Mouse (Mus musculus): ENCODE data around the gene Stxbp1. TPM values are rescaled to one million over a fixed set of nuclear protein-coding genes. Genes with fewer than 3 reads are reported as not detected.

Stxbp1 gene
- polyA plus RNA-seq, 1 experiment: 889 TPM

- Histone ChIP-seq H3K4me1 (ENCODE audit: control insufficient read depth, insufficient read depth, low read length) (peaks cover 69% of the 10 kb centered on the region), H3K4me3 (replicated peaks; ENCODE audit: insufficient read depth, low read depth, low read length) (no peak overlapping the region), H3K27ac (ENCODE audit: insufficient read depth, low read length) (peak overlapping the region; percentile 61), H3K27me3 (ENCODE audit: control insufficient read depth, insufficient read depth, low read length) (no peaks in the 10 kb centered on the region)
- WGBS: 41% methylated on average over 11 of the region's 11 CpGs
- TF ChIP-seq CTCF (IDR thresholded peaks at IDR 0.05; ENCODE audit: borderline replicate concordance, insufficient read depth, low read depth, low read length): peak; percentile 62
- no peak for TF ChIP-seq POLR2A (IDR thresholded peaks at IDR 0.05; ENCODE audit: borderline replicate concordance, insufficient read depth, low read length)
- DNase-seq: peak in 1 of 2 experiments; percentile 63
Measured at GRCm38 (mm10) chr2:32821041-32821802, 25.8 kb downstream of the Stxbp1 start.

DNA sequence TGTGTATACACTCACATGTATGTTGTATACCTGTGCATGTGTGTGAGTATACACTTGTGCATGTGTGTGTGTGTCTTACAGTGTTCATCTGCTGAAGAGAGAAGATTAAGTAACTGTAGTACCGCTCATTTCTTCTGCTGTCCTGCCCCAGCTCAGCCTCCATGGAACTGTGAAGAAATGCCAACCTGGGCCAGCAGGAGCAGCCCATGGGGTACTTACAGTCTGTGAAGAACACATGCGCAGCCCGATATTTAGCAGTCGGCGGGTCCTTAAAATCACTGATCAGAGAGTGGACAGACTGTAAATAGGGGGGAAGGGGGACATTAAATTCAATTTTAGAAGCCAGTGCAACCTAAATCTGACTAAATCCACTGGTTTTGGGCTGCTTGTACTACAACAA lies 28.8 kb downstream of the Stxbp1 start:
- 16% methylated on average over 5 of the region's 5 CpGs for WGBS
- TF ChIP-seq CTCF (IDR thresholded peaks at IDR 0.05; ENCODE audit: borderline replicate concordance, insufficient read depth, low read depth, low read length): no peak
- TF ChIP-seq POLR2A (IDR thresholded peaks at IDR 0.05; ENCODE audit: borderline replicate concordance, insufficient read depth, low read length): no peak
- DNase-seq: peak in 1 of 2 experiments; percentile 35
- H3K4me3 ChIP-seq (replicated peaks; ENCODE audit: insufficient read depth, low read depth, low read length): no peak overlapping the region
- peak overlapping the region; percentile 96 for H3K27ac ChIP-seq (ENCODE audit: insufficient read depth, low read length)
- H3K27me3 ChIP-seq (ENCODE audit: control insufficient read depth, insufficient read depth, low read length): no peaks in the 10 kb centered on the region
- H3K4me1 ChIP-seq (ENCODE audit: control insufficient read depth, insufficient read depth, low read length): peaks cover 63% of the 10 kb centered on the region

DNA sequence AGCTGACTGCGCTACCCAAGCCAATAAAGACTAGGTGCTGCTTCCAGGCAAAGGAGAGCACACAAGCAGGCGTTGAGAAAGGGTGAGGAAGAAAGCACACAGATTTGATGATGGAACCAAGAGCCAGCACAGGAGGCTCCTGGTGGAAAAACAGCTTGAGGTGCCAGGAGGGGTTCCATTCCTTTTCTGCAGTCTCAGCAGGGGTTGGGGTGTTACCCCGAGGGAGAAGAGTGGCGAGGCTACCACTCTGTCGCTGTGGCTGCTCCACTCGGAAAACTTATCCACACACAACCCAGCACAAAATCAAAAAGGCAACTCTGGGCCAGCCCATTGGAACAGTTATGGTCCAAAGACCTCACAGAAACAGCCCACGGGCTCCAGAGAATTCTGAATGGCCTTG lies 29.5 kb downstream of the Stxbp1 start:
- H3K4me1 ChIP-seq (ENCODE audit: control insufficient read depth, insufficient read depth, low read length): peaks cover 63% of the 10 kb centered on the region
- no peaks in the 10 kb centered on the region for H3K27me3 ChIP-seq (ENCODE audit: control insufficient read depth, insufficient read depth, low read length)
- TF ChIP-seq POLR2A (IDR thresholded peaks at IDR 0.05; ENCODE audit: borderline replicate concordance, insufficient read depth, low read length): no peak
- no peak for TF ChIP-seq CTCF (IDR thresholded peaks at IDR 0.05; ENCODE audit: borderline replicate concordance, insufficient read depth, low read depth, low read length)
- 4% methylated on average over 7 of the region's 7 CpGs for WGBS
- H3K4me3 ChIP-seq (replicated peaks; ENCODE audit: insufficient read depth, low read depth, low read length): no peak overlapping the region
- no peak for DNase-seq
- H3K27ac ChIP-seq (ENCODE audit: insufficient read depth, low read length): peak overlapping the region; percentile 96

DNA sequence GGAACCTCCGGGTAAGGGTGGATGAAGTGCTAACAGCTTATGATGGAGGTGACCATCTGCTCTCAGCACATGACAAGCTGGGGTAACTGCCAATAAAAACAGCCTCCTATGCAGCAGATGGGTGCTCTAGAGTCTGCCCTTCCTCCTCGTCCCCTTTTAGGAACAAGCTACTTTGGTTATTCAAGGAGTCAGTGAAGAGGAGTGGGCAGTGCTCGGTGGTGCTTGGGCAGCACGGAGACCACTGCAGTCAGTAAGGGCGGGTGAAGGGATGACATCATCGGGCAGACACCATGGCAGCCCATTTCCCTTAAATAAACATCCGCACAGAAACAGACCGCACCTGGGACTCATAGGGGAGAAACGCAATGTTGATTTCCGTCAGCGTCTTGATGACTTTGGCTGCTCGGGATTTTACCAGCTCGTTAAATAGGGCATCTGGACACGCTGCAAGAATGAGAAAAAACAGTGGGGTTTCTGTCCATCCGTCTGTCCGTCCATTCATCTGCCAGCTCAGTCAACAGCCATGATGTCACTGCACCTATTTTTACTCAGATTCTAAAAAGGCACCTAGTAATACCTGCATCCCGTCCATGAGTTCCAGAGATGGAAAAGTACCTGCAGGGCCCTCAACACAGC lies 30.0 kb downstream of the Stxbp1 start:
- H3K27me3 ChIP-seq (ENCODE audit: control insufficient read depth, insufficient read depth, low read length): no peaks in the 10 kb centered on the region
- TF ChIP-seq CTCF (IDR thresholded peaks at IDR 0.05; ENCODE audit: borderline replicate concordance, insufficient read depth, low read depth, low read length) (no peak), POLR2A (IDR thresholded peaks at IDR 0.05; ENCODE audit: borderline replicate concordance, insufficient read depth, low read length) (peak; percentile 26; the same call in 1 of the 2 replicates)
- 8% methylated on average over 17 of the region's 17 CpGs for WGBS
- peak overlapping the region; percentile 96 for H3K27ac ChIP-seq (ENCODE audit: insufficient read depth, low read length)
- peaks cover 62% of the 10 kb centered on the region for H3K4me1 ChIP-seq (ENCODE audit: control insufficient read depth, insufficient read depth, low read length)
- peak; percentile 87 to 95 for DNase-seq
- no peak overlapping the region for H3K4me3 ChIP-seq (replicated peaks; ENCODE audit: insufficient read depth, low read depth, low read length)

GRCm38 (mm10) chr2:32816497-32816896 lies 30.5 kb downstream of the Stxbp1 start:
- Histone ChIP-seq H3K27ac (ENCODE audit: insufficient read depth, low read length) (peak overlapping the region; percentile 99), H3K27me3 (ENCODE audit: control insufficient read depth, insufficient read depth, low read length) (no peaks in the 10 kb centered on the region), H3K4me1 (ENCODE audit: control insufficient read depth, insufficient read depth, low read length) (peaks cover 63% of the 10 kb centered on the region), H3K4me3 (replicated peaks; ENCODE audit: insufficient read depth, low read depth, low read length) (no peak overlapping the region)
- peak; percentile 46 to 55 for DNase-seq
- TF ChIP-seq POLR2A (IDR thresholded peaks at IDR 0.05; ENCODE audit: borderline replicate concordance, insufficient read depth, low read length): no peak
- no peak for TF ChIP-seq CTCF (IDR thresholded peaks at IDR 0.05; ENCODE audit: borderline replicate concordance, insufficient read depth, low read depth, low read length)
- 32% methylated on average over 2 of the region's 2 CpGs for WGBS

DNA sequence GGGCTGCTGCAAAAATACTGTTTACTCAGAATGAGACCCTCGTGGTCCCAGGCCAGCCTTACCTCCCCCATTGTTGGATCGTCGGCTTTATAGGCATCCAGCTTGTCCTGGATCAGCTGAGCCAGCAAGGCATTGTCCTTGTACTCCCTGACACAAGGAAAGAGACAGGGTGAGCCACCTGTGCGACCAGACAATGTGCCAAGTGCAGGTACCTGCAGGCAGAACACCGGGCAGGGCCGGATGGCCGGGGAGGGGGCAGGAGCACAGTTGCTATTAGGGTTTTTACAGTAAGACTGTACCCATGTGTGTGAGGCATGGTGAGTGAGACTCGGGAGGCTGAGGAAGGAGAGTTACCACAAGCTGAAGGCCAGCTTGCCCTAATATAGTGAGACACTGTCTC lies 35.1 kb downstream of the Stxbp1 start:
- peak overlapping the region; percentile 97 for H3K27ac ChIP-seq (ENCODE audit: insufficient read depth, low read length)
- WGBS: 13% methylated on average over 8 of the region's 8 CpGs
- peaks cover 58% of the 10 kb centered on the region for H3K4me1 ChIP-seq (ENCODE audit: control insufficient read depth, insufficient read depth, low read length)
- H3K27me3 ChIP-seq (ENCODE audit: control insufficient read depth, insufficient read depth, low read length): no peaks in the 10 kb centered on the region
- no peak overlapping the region for H3K4me3 ChIP-seq (replicated peaks; ENCODE audit: insufficient read depth, low read depth, low read length)
- DNase-seq: peak; percentile 73 to 85
- TF ChIP-seq CTCF (IDR thresholded peaks at IDR 0.05; ENCODE audit: borderline replicate concordance, insufficient read depth, low read depth, low read length): no peak
- TF ChIP-seq POLR2A (IDR thresholded peaks at IDR 0.05; ENCODE audit: borderline replicate concordance, insufficient read depth, low read length): no peak

GRCm38 (mm10) chr2:32808816-32809566 lies 38.1 kb downstream of the Stxbp1 start:
- TF ChIP-seq CTCF (IDR thresholded peaks at IDR 0.05; ENCODE audit: borderline replicate concordance, insufficient read depth, low read depth, low read length) (no peak), POLR2A (IDR thresholded peaks at IDR 0.05; ENCODE audit: borderline replicate concordance, insufficient read depth, low read length) (no peak)
- H3K4me3 ChIP-seq (replicated peaks; ENCODE audit: insufficient read depth, low read depth, low read length): no peak overlapping the region
- H3K4me1 ChIP-seq (ENCODE audit: control insufficient read depth, insufficient read depth, low read length): peaks cover 48% of the 10 kb centered on the region
- DNase-seq: peak in 1 of 2 experiments; percentile 55
- 82% methylated on average over 14 of the region's 14 CpGs for WGBS
- 0 out of 2 replicates have a peak overlapping the region, but pooled peaks have one; percentile 11 for H3K27ac ChIP-seq (ENCODE audit: insufficient read depth, low read length)
- no peaks in the 10 kb centered on the region for H3K27me3 ChIP-seq (ENCODE audit: control insufficient read depth, insufficient read depth, low read length)

All from cerebellum, adult 2 months (tissue).